Mouse (Mus musculus): ENCODE measurements around the gene Abcc6.
"Not testable (repeated sequence)": the region's sequence is repeated elsewhere in the genome, so short reads cannot be mapped to it uniquely, and the experiment has no call there.

Gene Abcc6

DNA sequence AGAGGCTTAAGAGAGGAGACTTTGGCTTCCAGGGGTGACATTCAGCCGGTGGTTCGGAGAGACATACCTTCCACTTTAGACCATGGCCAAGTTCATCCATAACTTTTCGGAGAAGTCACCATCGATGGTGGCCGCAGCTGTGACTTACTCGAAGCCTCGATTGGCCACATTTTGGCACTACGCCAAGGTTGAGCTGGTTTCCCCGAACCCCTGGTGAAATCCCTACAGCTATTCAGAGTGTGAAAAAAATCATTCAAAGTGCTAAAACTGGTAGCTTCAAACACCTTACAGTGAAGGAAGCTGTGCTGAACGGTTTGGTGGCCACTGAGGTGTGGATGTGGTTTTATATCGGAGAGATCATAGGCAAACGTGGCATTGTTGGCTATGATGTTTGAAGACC lies 96.3 kb downstream of the Abcc6 start:
- not testable (repeated sequence) for DNase-seq (ENCODE audit: extremely low spot score, low spot score)

DNA sequence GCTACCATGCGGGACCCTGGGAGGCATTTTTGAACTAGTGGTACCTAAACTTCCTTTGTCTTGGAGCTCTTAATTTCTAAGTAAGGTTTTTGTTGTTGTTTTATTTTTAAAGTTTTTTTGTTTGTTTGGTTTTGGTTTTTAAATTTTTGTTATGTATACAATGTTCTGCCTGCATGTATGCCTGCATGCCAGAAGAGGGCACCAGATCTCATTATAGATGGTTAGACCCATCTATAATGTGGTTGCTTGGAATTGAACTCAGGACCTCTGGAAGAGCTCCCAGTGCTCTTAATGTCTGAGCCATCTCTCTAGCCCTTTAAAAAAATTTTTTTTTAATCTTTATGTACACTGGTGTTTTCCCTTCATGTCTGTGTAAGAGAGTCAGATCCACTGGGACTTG lies 100.4 kb downstream of the Abcc6 start:
- DNase-seq (ENCODE audit: extremely low spot score, low spot score) = no peak

DNA sequence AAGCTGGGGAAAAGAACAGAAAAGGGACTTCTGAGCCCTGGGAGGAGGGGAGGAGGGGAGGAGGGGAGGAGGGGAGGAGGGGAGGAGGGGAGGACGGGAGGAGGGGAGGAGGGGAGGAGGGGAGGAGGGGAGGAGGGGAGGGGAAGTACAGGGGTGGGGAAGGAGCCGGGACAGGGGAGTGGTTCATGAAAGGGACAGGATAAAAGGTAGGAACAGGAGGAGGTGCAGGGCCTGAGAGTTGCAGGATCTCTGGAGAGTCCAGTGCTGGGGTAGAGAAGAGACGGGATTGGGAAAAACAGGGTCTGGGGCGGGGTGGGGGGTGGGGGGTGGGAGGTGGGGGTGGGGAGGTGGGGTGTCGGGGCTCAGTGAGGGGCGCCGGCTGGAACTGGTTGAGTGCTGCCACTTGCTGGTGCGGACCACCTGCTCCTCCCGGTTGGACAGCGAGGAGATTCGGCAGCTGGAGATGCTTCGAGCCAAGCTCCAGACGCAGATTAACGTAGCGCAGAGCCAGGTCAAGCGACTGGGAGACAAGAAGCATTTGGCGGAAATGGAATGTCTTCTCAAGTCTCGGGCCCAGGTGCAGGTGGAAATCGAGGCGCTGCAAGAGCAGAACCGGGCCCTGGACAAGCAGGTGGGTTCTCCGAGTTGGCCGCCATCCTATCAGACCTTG lies 101.3 kb downstream of the Abcc6 start:
- DNase-seq (ENCODE audit: extremely low spot score, low spot score) = no peak

DNA sequence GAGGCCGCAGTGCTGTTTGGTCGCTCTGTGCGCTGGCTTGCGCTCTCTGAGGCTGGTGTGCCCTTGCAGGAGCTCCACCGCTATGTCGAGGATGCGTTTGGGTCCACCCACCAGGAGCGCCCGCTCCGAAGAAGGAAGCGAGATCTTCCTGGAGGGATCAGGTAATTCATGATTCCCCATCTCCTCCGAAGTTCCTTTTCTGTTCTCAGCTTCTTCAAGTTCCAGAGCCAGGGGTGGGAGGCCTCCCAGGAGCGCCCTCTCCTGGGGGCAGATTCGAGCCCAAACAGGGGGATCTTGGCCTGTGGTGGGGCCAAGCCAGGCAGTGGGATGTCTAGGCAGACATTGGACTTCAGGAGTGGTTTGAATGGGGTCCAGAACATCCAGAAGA lies 105.7 kb downstream of the Abcc6 start:
- DNase-seq (ENCODE audit: extremely low spot score, low spot score) = peak; percentile 44

DNA sequence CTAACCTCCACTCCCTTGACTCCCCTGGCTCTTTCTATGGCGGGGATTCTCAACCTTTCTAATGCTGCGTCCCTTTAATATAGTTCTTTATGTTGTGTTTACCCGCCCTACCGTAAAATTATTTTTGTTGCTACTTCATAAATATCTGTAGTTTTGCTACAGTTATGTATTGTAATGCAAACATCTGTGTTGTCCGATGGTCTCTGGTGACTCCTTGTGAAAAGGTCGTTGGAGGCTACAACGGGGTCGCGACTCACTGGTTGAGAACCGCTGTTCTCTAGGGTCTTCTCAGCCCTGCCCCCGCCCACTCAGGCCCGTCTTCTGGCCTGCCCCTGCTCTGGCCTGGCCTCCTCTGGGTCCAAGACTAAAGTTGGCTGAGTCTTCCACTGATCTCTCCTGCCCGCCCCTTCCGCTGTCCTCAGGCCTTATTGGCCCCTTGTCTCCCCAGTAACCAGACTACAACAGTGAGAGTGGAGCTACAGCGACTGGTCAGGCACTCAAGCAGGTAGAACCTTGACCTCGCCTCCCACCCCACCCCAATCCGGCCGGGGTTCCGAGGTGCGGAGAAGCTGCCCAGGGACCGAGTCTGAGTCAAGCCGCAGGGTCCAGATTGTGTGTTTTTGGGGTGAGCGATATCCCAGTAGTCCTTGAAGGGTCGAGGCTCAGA lies 106.2 kb downstream of the Abcc6 start, which contains the start of gene Ccdc114:
Ccdc114 (plus strand) TSS at position 311 of the 667 bp plus-strand sequence.
- DNase-seq (ENCODE audit: extremely low spot score, low spot score) = peak; percentile 62

DNA sequence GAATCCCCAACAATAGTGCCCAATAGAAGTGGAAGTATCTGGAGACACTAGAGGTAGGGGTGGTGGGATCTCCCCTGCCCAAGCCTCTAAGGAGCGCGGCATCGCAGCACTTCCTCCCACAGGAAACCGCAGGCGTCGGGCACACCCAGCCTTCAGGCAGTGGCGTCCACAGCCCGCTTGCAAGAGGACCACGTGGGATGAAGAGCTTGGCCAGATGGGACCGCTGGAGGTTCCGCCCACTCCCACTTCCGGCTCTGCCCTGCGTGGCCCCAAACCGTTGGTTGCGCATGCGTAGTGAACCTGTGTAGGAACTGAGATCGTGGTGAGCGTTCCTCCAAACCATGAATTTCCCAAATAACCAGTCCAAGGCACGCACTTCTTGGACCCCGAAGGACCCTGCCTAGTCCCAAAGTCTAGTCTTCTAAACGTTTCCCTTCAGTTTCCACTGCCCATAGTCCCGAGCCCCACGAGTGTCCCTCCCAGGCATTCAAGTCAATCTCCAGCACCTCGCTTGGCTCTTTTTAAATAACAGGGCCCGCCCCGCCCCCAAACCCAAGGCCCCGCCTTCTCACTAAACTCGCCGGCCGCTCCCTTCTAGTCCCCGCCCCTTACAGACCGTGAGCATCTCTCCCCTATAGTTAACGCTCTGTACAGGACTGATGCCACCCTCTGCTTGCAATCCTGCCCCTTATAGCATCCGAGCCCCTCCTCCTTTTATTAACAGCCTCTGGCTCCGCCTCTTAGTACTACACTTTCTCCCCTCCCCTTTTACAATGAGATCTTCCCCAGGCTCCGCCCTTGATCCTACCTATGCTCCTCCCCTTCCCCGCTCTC lies 107.0 kb downstream of the Abcc6 start:
- DNase-seq (ENCODE audit: extremely low spot score, low spot score) = peak; percentile 93

DNA sequence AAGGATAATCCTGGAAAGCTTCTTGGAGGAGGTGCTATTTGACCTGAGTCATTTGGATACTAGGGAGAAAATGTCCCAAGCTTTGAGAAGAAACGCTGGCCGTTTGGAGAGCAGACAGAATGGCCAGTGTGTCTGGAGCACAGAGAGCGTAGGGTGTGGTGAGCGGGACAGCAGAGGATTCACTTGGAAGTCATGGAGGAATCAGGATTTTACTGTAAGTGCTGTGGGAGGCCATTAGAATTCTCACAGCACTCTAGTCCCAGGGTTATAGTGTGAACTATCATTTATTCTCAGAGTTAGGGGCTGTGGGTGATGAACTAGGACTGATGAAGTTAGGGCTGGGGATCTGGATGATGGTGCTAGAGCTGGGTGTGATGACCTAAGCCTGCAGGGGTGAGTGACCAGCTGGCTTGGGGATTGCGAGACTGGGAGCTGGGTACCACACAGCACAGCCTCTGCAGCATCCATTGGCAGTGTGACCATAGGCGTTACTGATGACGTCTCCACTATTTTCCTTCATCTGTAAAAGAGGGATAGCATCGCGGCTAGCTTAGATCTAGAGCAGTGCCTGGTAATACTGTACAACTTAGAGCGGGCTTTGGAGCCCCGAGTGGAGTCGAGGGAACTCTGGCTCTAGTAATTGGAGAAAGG lies 108.0 kb downstream of the Abcc6 start:
- no peak for DNase-seq (ENCODE audit: extremely low spot score, low spot score)

DNA sequence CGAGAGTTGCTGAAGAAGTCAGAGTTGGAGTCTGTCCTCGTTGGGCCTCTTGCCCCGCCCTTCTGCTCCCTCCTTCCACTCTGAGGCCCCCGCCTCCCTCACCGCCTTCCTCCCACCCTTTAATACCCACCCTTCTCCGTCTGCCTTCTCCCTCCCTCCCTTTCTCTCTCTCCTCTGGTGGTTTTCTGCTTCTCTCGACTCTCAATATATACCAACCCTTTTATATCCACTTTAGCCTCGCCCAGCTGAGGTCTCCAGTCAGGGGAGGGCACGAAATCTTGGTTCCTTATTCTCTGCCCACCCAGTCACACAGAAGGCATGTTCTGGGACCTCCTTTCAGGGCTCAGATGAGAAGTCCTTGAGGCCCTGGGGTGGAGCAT lies 108.9 kb downstream of the Abcc6 start, which contains the start of gene Emp3:
Emp3 (minus strand) TSS at position 163 of the 380 bp plus-strand sequence.
- DNase-seq (ENCODE audit: extremely low spot score, low spot score) = no peak

DNA sequence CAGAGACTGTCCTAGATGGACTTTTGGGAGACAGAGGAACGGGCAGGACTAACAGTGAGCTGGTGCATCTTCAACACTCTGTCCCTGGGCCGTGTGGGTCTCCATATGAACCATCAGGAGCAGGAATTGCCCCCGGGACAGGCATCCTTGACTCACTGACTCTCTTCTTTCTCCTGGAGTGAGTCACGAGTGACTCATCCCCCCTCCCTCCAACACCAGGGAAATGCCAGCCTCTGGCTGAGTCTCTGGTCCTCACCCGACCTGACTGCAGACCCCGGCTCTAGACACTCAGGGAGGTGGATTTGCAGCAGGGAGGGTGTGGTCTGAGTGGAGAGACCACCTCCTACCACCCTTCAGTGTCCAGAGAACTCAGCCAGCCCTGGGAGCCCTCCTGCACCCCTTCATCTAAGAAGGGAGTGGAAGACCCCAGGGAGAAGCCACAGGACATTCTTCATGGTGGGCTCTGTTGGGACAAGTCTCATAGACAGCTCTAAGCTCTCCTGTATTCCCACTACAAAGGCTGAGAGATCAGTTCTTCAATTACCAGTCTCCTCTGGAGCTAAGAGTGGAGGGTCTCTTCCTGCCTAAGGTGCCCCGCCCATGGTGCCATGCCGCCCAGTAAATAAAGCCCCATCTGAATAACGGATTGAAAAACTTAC lies 109.4 kb downstream of the Abcc6 start:
- no peak for DNase-seq (ENCODE audit: extremely low spot score, low spot score)

DNA sequence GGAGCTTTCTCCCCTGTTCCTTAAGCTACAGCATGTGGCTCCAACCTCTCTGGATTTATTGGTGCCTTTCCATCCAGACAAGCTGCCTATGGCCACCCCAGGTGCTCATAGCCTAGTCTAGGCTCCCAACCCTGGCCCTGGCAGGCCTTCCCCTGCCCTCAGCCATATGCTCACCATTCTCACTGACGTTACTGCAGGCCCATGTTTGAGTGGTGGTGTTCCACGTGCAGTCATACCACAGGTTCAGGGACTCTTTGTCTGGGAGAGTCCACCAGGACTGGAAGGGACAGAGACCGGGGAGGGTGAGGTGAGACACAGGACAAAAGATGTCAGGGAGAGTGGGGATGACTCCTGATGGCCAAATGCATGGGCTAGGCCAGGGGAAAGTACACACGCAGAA lies 110.3 kb downstream of the Abcc6 start:
- DNase-seq (ENCODE audit: extremely low spot score, low spot score) = no peak

DNA sequence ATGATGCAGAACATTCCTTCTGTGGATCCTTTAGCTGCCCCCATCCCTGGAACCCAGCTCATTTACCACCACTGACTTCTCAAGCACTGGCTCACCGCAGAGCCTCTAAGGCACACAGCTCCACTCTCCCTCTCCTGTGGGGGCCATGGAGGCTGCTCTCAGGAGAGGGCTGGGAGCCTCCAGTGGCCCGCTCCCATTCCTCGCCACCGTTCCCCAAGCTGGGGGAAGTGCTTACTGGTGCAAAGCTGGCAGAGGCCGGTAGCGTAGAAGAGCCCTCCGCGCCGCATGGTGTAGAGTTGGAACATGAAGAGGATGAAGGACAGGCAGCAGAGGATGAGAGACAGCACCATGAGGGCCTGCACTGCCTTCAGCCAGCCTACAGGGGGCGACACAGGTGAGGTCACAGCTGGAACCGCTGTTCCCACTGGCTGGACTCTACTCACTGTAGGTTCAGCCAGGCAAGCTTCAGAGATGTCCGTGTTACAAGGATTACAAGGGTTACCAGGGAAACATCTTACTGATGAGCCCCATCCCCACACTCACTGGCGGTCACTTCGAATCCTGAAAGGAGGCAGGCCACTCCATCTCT lies 110.9 kb downstream of the Abcc6 start:
- no peak for DNase-seq (ENCODE audit: extremely low spot score, low spot score)

DNA sequence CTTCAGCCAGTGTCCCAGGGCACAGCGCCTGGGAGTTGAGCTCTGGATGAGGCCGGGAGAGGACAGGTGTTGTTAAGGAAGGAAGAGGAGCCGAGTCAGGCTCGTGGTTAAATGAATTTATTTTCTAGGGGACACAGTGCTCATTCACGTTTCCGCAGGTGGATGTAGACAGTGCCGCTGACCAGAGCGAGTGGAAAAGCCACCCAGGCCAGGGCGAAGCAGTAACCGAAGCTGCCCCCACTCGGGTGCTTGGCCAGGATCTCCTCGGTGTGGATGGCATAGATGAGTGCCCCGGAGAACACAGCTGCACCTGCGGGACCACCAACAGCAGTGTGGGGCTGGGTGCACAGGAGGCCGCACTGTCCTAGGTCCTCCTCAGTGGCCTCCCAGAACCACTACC lies 112.2 kb downstream of the Abcc6 start:
- DNase-seq (ENCODE audit: extremely low spot score, low spot score) = no peak

Data from neural tube, embryonic 10.5 days (tissue).